In the genomic region with DNA sequence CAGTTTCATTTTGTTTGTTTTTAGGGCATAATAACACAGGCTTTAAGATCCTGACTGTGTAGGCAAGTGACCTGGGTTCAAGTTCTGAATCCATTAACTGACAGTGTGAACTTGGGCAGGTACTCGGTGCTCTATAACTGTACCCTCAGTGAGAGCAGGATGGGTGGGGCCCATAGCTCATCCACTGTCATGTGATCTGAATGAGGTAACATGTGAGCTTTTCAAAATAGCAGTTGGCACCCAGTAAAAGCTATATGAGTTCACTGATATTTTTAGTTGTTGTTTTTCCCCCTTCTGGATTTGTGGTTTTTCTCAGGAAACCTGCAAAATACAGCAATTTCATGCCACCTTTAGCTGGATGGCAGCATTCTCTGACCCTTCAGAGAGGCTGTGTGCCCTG, we compare ENCODE assay signal across 38 mouse cellular contexts. TPM values are rescaled to one million over a fixed set of nuclear protein-coding genes. Genes with fewer than 3 reads are reported as not detected.
A peak's percentile ranks its signal among the peaks of the same experiment; 100 is the strongest.
DNase-seq lines count a peak whose midpoint lies in the region; ATAC-seq and TF ChIP-seq lines count a peak whose summit lies in the region.
"Had no signal": no experiment of that assay in that cellular context is flagged by ENCODE, and none has a peak within 500 bp of the region (broad histone marks: within the 10 kb centered on the region; RNA-seq: fewer than 3 reads in every experiment).

No protein-coding gene starts in this region.

- ATAC-seq in megakaryocyte, adult 5-6 weeks (ENCODE audit: poor library complexity, severe bottlenecking): no peak
- ATAC-seq: forebrain, embryonic 15.5 days; intestine, postnatal 0 days; liver, embryonic 12.5 days; liver, postnatal 0 days had no signal

- no peak for DNase-seq in layer of hippocampus, adult 2 months (ENCODE audit: low spot score in 2 of 2)
- DNase-seq in layer of hippocampus, adult 9-11 months: no peak
- peak; percentile 10 for DNase-seq in induced T-regulatory cell, adult 2 months (ENCODE audit: low read depth)
- no peak for DNase-seq in ovary, adult 18-20 months (ENCODE audit: low spot score)
- DNase-seq in urinary bladder, postnatal 36 days (ENCODE audit: low spot score in 2 of 2): no peak
- DNase-seq: adrenal gland, adult 2 months; adrenal gland, postnatal 36 days; cerebellum, adult 8-10 months; embryo, embryonic 11 days; gastrocnemius, postnatal 25 days; heart, adult 18-20 months; heart, postnatal 36 days; kidney, postnatal 14 days; left cerebral cortex, postnatal 4 days; liver, postnatal 0 days; lung, postnatal 36 days; right cerebral cortex, postnatal 4 days had no signal

- no peak for TF ChIP-seq POLR2A in bone marrow macrophage, adult 2 months (IDR thresholded peaks at IDR 0.05; ENCODE audit: borderline replicate concordance, low read depth, low read length)

- no peak overlapping the region for H3K4me3 ChIP-seq in layer of hippocampus, adult 2 months
- H3K4me3 ChIP-seq in bone marrow macrophage, adult 2 months (ENCODE audit: insufficient read depth, low read length): no peak overlapping the region
- H3K4me3 ChIP-seq: embryonic facial prominence, embryonic 12.5 days; forebrain, embryonic 15.5 days; hindbrain, embryonic 13.5 days; liver, embryonic 12.5 days; megakaryocyte, embryonic 14.5 days; midbrain, embryonic 12.5 days had no signal

- H3K4me1 ChIP-seq in bone marrow macrophage, adult 2 months (ENCODE audit: control insufficient read depth, insufficient read depth, low read length): peaks cover 17% of the 10 kb centered on the region
- H3K4me1 ChIP-seq: embryonic facial prominence, embryonic 12.5 days; forebrain, embryonic 15.5 days; hindbrain, embryonic 13.5 days; liver, embryonic 12.5 days; midbrain, embryonic 12.5 days had no signal

- no peak for TF ChIP-seq CTCF in layer of hippocampus, adult 2 months (conservative IDR thresholded peaks at IDR 0.05)
- no peak for TF ChIP-seq CTCF in bone marrow macrophage, adult 2 months (IDR thresholded peaks at IDR 0.05; ENCODE audit: low read depth, low read length)

- peak overlapping the region; percentile 19; the same call in 1 of the 2 replicates for H3K27ac ChIP-seq in layer of hippocampus, adult 2 months
- H3K27ac ChIP-seq in bone marrow macrophage, adult 2 months (ENCODE audit: insufficient read depth, low read depth, low read length): peak overlapping the region; percentile 9; the same call in 1 of the 2 replicates
- H3K27ac ChIP-seq: embryonic facial prominence, embryonic 12.5 days; forebrain, embryonic 15.5 days; hindbrain, embryonic 13.5 days; liver, embryonic 12.5 days; midbrain, embryonic 12.5 days had no signal

RNA-seq across cellular contexts. Expression of gene Edn2, which starts 44.7 kb away (rescaled TPM):
- not detected for total RNA-seq in layer of hippocampus, adult 2 months (2021)
- polyA plus RNA-seq in bone marrow macrophage, adult 2 months (2012; ENCODE audit: insufficient read depth, insufficient read length, missing spikeins): not detected in 2 replicates
- not detected in 2 replicates for total RNA-seq in megakaryocyte, adult 5-6 weeks (2015)
- not detected in 2 replicates for total RNA-seq in megakaryocyte, adult 5-6 weeks (2017)
- total RNA-seq: adrenal gland, adult 2 months; adrenal gland, postnatal 36 days; gastrocnemius, postnatal 25 days; heart, adult 18-20 months; heart, postnatal 36 days; layer of hippocampus, postnatal 14 days; left cerebral cortex, postnatal 4 days; monocyte, adult 5-6 weeks; neutrophil, adult 5-6 weeks had no signal
- polyA plus RNA-seq: adrenal gland, adult 2 months; kidney, embryonic 14.5 days; midbrain, embryonic 12.5 days; neural tube, embryonic 11.5 days; spleen, adult 2 months; testis, adult 2 months had no signal

RNA-seq across cellular contexts. Expression of gene AL607142.1, which starts 51.5 kb away (rescaled TPM):
- total RNA-seq in layer of hippocampus, adult 2 months (2021): not detected
- polyA plus RNA-seq in bone marrow macrophage, adult 2 months (2012; ENCODE audit: insufficient read depth, insufficient read length, missing spikeins): not detected in 2 replicates
- total RNA-seq in megakaryocyte, adult 5-6 weeks (2015): not detected in 2 replicates
- total RNA-seq in megakaryocyte, adult 5-6 weeks (2017): not detected in 2 replicates
- total RNA-seq: adrenal gland, adult 2 months; adrenal gland, postnatal 36 days; gastrocnemius, postnatal 25 days; heart, adult 18-20 months; heart, postnatal 36 days; layer of hippocampus, postnatal 14 days; left cerebral cortex, postnatal 4 days; monocyte, adult 5-6 weeks; neutrophil, adult 5-6 weeks had no signal
- polyA plus RNA-seq: adrenal gland, adult 2 months; embryonic facial prominence, embryonic 12.5 days; forebrain, embryonic 15.5 days; heart, embryonic 11.5 days; heart, embryonic 16.5 days; hindbrain, embryonic 13.5 days; intestine, postnatal 0 days; kidney, embryonic 14.5 days; limb, embryonic 14.5 days; liver, embryonic 12.5 days; liver, postnatal 0 days; lung, embryonic 16.5 days; midbrain, embryonic 12.5 days; neural tube, embryonic 11.5 days; spleen, adult 2 months; testis, adult 2 months; thymus, postnatal 0 days had no signal
